Mouse (Mus musculus) heart, postnatal 0 days (tissue): Measurements from ENCODE around the gene Olfr313. TPM values are rescaled to one million over a fixed set of nuclear protein-coding genes. Genes with fewer than 3 reads are reported as not detected.

Source experiments
- ATAC-seq: fragments of 200-750 bp; cut with Nextera tagmentation; 2 replicates; pipeline ENCODE4 v1.8.0; 2017; ENCODE audit warnings: low read depth, moderate number of reproducible peaks, moderate library complexity; ENCODE audit not compliant: insufficient read depth
- DNase-seq: peaks from one replicate; pipeline ENCODE4 v3.0.0-alpha.2; 2016; ENCODE audit warnings: low spot score
- H3K27ac ChIP-seq: fragments of 300-500 bp; sonication (generic); 2 replicates; pipeline ENCODE4 v1.5.1; 2014; ENCODE audit warnings: low read depth, mild to moderate bottlenecking
- H3K27me3 ChIP-seq: fragments of 300-500 bp; sonication (generic); 2 replicates; pipeline ENCODE4 v1.6.1; 2014; ENCODE audit warnings: low read length, mixed read lengths; ENCODE audit not compliant: control insufficient read depth, insufficient read depth
- H3K36me3 ChIP-seq: fragments of 300-500 bp; sonication (generic); replicated peaks from 2 replicates; pipeline ENCODE4 v1.6.1; 2014; ENCODE audit warnings: low read length, mixed read lengths; ENCODE audit not compliant: control insufficient read depth, insufficient read depth
- H3K4me1 ChIP-seq: fragments of 300-500 bp; sonication (generic); 2 replicates; pipeline ENCODE4 v1.6.1; 2014; ENCODE audit warnings: antibody characterized with exemption; ENCODE audit not compliant: control insufficient read depth, insufficient read depth
- H3K4me2 ChIP-seq: fragments of 300-500 bp; sonication (generic); 2 replicates; pipeline ENCODE4 v1.6.1; 2014; ENCODE audit warnings: low read depth, mild to moderate bottlenecking, low read length, moderate library complexity
- H3K4me3 ChIP-seq: fragments of 300-500 bp; sonication (generic); 2 replicates; pipeline ENCODE4 v1.5.1; 2014; ENCODE audit warnings: low read depth, low read length
- H3K9ac ChIP-seq: fragments of 300-500 bp; sonication (generic); replicated peaks from 2 replicates; pipeline ENCODE4 v1.6.1; 2014; ENCODE audit warnings: low read depth, low read length, mixed read lengths
- H3K9me3 ChIP-seq: fragments of 300-500 bp; sonication (generic); replicated peaks from 2 replicates; pipeline ENCODE4 v1.6.1; 2016; ENCODE audit warnings: low read length; ENCODE audit not compliant: control insufficient read depth
- CTCF ChIP-seq: IDR thresholded peaks from 2 replicates; pipeline ENCODE4 v1.5.1; 2016; ENCODE audit warnings: antibody characterized with exemption, control low read depth, low read depth
- EP300 ChIP-seq: IDR thresholded peaks from 2 replicates; pipeline ENCODE4 v1.6.1; 2016; ENCODE audit warnings: antibody characterized with exemption, low read depth
- WGBS: fragments of 180-500 bp; shearing (Covaris S2); extraction: QIAGEN DNeasy Blood & Tissue Kit; methylation state at CpG from one replicate; pipeline ENCODE4 v1.1.7; 2014; 5-methylcytosine and 5-hydroxymethylcytosine counted together
- polyA plus RNA-seq: library from polyadenylated mRNA; unstranded; fragments of >200 nt; fragmentation: Nextera tagmentation; extraction: Ambion mirVana; gene quantifications from 2 replicates; pipeline ENCODE4 v1.2.1, GENCODE M21; 2015
- total RNA-seq: library from RNA; depleted of rRNA; stranded (reverse); fragments of >200 nt; gene quantifications from 2 replicates; pipeline ENCODE4 v1.2.3, GENCODE M21; 2014; ENCODE audit warnings: low replicate concordance; rRNA removed

Gene Olfr313
- total and polyA plus RNA-seq, 2 experiments from 2014 or later = 0.04 TPM; not detected in 1

DNA sequence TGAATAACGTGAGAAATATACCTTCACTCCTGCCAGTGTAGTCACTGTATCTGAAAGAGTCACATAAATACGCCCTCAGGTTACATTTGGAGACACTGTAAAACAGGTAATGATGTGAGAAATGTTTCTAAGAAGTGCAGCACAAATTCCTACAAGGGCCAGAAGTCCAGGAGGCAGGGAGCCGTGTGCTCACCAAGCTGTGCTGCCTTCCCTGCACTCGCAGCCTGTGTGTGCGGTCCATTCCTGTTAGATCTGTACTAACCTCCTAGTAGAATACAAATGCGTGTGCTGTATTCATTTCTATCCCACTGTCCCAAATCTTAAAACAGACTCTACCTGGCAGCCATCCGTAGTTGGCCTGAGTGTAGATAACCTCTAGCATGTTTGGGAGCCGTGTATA is 45.9 kb downstream of the Olfr313 start:
- ATAC-seq = no peak
- WGBS = 93% methylated on average over 8 of the region's 8 CpGs
- H3K36me3 ChIP-seq = peaks cover 50% of the 10 kb centered on the region

GRCm38 (mm10) chr11:58867039-58867953 is 52.5 kb downstream of the Olfr313 start, which contains the start of gene 2810021J22Rik:
2810021J22Rik (plus strand) TSS chr11:58867216.
- ATAC-seq (peak; percentile 78), DNase-seq (peak; percentile 42)
- WGBS = 3% methylated on average over 36 of the region's 37 CpGs
- Histone ChIP-seq H3K9ac (peak within 1 kb of the TSS; percentile 65), H3K27me3 (no peaks in the 10 kb centered on the region), H3K4me3 (peak within 1 kb of the TSS; percentile 73), H3K9me3 (no peaks in the 10 kb centered on the region), H3K4me1 (no peaks in the 10 kb centered on the region; the same call in 1 of the 2 replicates), H3K36me3 (no peaks in the 10 kb centered on the region; the same call in 1 of the 2 replicates), H3K27ac (peak within 1 kb of the TSS; percentile 65), H3K4me2 (peak within 1 kb of the TSS; percentile 77)
- TF ChIP-seq EP300 (no peak), CTCF (no peak)

More for the DNA sequence above, 45.9 kb downstream of the Olfr313 start:
- Histone ChIP-seq H3K9ac (no peak overlapping the region), H3K4me3 (no peak overlapping the region), H3K27me3 (no peaks in the 10 kb centered on the region), H3K4me2 (no peak overlapping the region), H3K27ac (no peak overlapping the region), H3K4me1 (no peaks in the 10 kb centered on the region), H3K9me3 (peaks cover 47% of the 10 kb centered on the region)
- TF ChIP-seq CTCF = no peak
- no peak for TF ChIP-seq EP300
- no peak for DNase-seq

DNA sequence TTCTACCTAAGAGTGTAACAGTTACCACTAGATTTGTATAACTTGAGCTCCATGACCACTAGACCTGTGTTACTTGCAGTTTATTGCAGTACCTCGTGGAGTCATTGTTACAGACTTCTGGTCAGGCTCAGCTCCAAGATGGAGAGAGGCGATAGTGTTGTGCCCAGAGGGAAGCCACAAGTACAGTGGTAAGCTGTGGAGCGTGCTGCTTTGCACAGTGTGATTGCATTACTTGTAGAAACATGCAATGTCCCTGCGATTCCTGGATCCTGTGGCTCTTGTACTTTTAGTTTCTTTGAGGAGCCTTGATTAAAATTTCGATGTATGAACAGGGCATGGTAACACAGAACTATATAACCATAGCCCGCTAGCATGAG is 53.1 kb downstream of the Olfr313 start:
- TF ChIP-seq CTCF (no peak), EP300 (no peak)
- Histone ChIP-seq H3K27me3 (no peaks in the 10 kb centered on the region), H3K36me3 (no peaks in the 10 kb centered on the region; the same call in 1 of the 2 replicates), H3K4me2 (peak overlapping the region; percentile 77), H3K9me3 (no peaks in the 10 kb centered on the region), H3K9ac (peak overlapping the region; percentile 65; the same call in 1 of the 2 replicates), H3K4me3 (no peak overlapping the region), H3K4me1 (no peaks in the 10 kb centered on the region; the same call in 1 of the 2 replicates), H3K27ac (no peak overlapping the region)
- 81% methylated on average over 6 of the region's 6 CpGs for WGBS
- ATAC-seq = no peak
- DNase-seq = no peak

Other genes starting within 250 kb of the Olfr313 start
- gene Olfr224, start 244.4 kb upstream of the Olfr313 start, total RNA-seq = not detected in 2 replicates
- gene Olfr224, start 244.4 kb upstream of the Olfr313 start, polyA plus RNA-seq = not detected in 2 replicates
- not detected in 2 replicates for gene Olfr325, start 237.3 kb upstream of the Olfr313 start, total RNA-seq
- gene Olfr325, start 237.3 kb upstream of the Olfr313 start, polyA plus RNA-seq = not detected in 2 replicates
- gene Olfr324, start 219.9 kb upstream of the Olfr313 start, total RNA-seq = not detected in 2 replicates
- gene Olfr324, start 219.9 kb upstream of the Olfr313 start, polyA plus RNA-seq = not detected in 2 replicates
- gene 2210407C18Rik, start 198.9 kb upstream of the Olfr313 start, total RNA-seq = not detected in 2 replicates
- not detected in 2 replicates for gene 2210407C18Rik, start 198.9 kb upstream of the Olfr313 start, polyA plus RNA-seq
- gene Olfr323, start 184.5 kb upstream of the Olfr313 start, total RNA-seq = not detected in 2 replicates
- not detected in 2 replicates for gene Olfr323, start 184.5 kb upstream of the Olfr313 start, polyA plus RNA-seq
- not detected in 2 replicates for gene Trim58, start 174.5 kb upstream of the Olfr313 start, total RNA-seq
- 0.05 TPM in 1 of 2 replicates, not detected in the other for gene Trim58, start 174.5 kb upstream of the Olfr313 start, polyA plus RNA-seq
- gene Olfr322, start 156.2 kb upstream of the Olfr313 start, total RNA-seq = not detected in 2 replicates
- not detected in 2 replicates for gene Olfr322, start 156.2 kb upstream of the Olfr313 start, polyA plus RNA-seq
- not detected in 2 replicates for gene Olfr320, start 133.9 kb upstream of the Olfr313 start, total RNA-seq
- gene Olfr320, start 133.9 kb upstream of the Olfr313 start, polyA plus RNA-seq = not detected in 2 replicates
- not detected in 2 replicates for gene Olfr319, start 115.8 kb upstream of the Olfr313 start, total RNA-seq
- gene Olfr319, start 115.8 kb upstream of the Olfr313 start, polyA plus RNA-seq = not detected in 2 replicates
- gene Olfr318, start 91.0 kb upstream of the Olfr313 start, total RNA-seq = not detected in 2 replicates
- gene Olfr318, start 91.0 kb upstream of the Olfr313 start, polyA plus RNA-seq = not detected in 2 replicates
- gene Olfr317, start 75.8 kb upstream of the Olfr313 start, total RNA-seq = not detected in 2 replicates
- not detected in 2 replicates for gene Olfr317, start 75.8 kb upstream of the Olfr313 start, polyA plus RNA-seq
- gene Olfr316, start 62.3 kb upstream of the Olfr313 start, total RNA-seq = not detected in 2 replicates
- not detected in 2 replicates for gene Olfr316, start 62.3 kb upstream of the Olfr313 start, polyA plus RNA-seq
- gene Olfr315, start 41.8 kb upstream of the Olfr313 start, total RNA-seq = not detected in 2 replicates
- gene Olfr315, start 41.8 kb upstream of the Olfr313 start, polyA plus RNA-seq = not detected in 2 replicates
- not detected in 2 replicates for gene Olfr314, start 32.0 kb upstream of the Olfr313 start, total RNA-seq
- not detected in 2 replicates for gene Olfr314, start 32.0 kb upstream of the Olfr313 start, polyA plus RNA-seq
- not detected in 2 replicates for gene Fam183b, start 13.0 kb upstream of the Olfr313 start, total RNA-seq
- gene Fam183b, start 13.0 kb upstream of the Olfr313 start, polyA plus RNA-seq = 0.87 and 1.9 TPM in 2 replicates
- gene Olfr312, start 14.2 kb downstream of the Olfr313 start, total RNA-seq = 0.35 TPM in 1 of 2 replicates, not detected in the other
- gene Olfr312, start 14.2 kb downstream of the Olfr313 start, polyA plus RNA-seq = 0.05 TPM in 1 of 2 replicates, not detected in the other
- not detected in 2 replicates for gene Olfr311, start 24.3 kb downstream of the Olfr313 start, total RNA-seq
- 0.07 TPM in 1 of 2 replicates, not detected in the other for gene Olfr311, start 24.3 kb downstream of the Olfr313 start, polyA plus RNA-seq
- 2.5 and 2.7 TPM in 2 replicates for gene Gm12258, start 32.2 kb downstream of the Olfr313 start, total RNA-seq
- 2.1 and 2.7 TPM in 2 replicates for gene Gm12258, start 32.2 kb downstream of the Olfr313 start, polyA plus RNA-seq
- 1.4 and 1.5 TPM in 2 replicates for gene 2810021J22Rik, start 52.2 kb downstream of the Olfr313 start, total RNA-seq
- 2.2 and 3.4 TPM in 2 replicates for gene 2810021J22Rik, start 52.2 kb downstream of the Olfr313 start, polyA plus RNA-seq
- gene Zfp39, start 89.2 kb downstream of the Olfr313 start, total RNA-seq = 4.1 and 6.6 TPM in 2 replicates
- gene Zfp39, start 89.2 kb downstream of the Olfr313 start, polyA plus RNA-seq = 2.2 TPM in 2 replicates
- not detected in 2 replicates for gene Btnl10, start 102.9 kb downstream of the Olfr313 start, total RNA-seq
- gene Btnl10, start 102.9 kb downstream of the Olfr313 start, polyA plus RNA-seq = 0.07 TPM in 1 of 2 replicates, not detected in the other
- 301 and 362 TPM in 2 replicates for gene Rnf187, start 123.9 kb downstream of the Olfr313 start, total RNA-seq
- 145 and 147 TPM in 2 replicates for gene Rnf187, start 123.9 kb downstream of the Olfr313 start, polyA plus RNA-seq
- gene Hist3h2ba, start 133.9 kb downstream of the Olfr313 start, total RNA-seq = 26.3 and 44.3 TPM in 2 replicates
- 7.0 and 8.2 TPM in 2 replicates for gene Hist3h2ba, start 133.9 kb downstream of the Olfr313 start, polyA plus RNA-seq
- 90.4 and 94.8 TPM in 2 replicates for gene Hist3h2a, start 139.7 kb downstream of the Olfr313 start, total RNA-seq
- gene Hist3h2a, start 139.7 kb downstream of the Olfr313 start, polyA plus RNA-seq = 43.1 and 63.4 TPM in 2 replicates
- 0.62 TPM in 1 of 2 replicates, not detected in the other for gene Trim17, start 139.7 kb downstream of the Olfr313 start, total RNA-seq
- gene Trim17, start 139.7 kb downstream of the Olfr313 start, polyA plus RNA-seq = 0.26 and 0.33 TPM in 2 replicates
- 36.8 and 37.4 TPM in 2 replicates for gene Trim11, start 163.1 kb downstream of the Olfr313 start, total RNA-seq
- gene Trim11, start 163.1 kb downstream of the Olfr313 start, polyA plus RNA-seq = 26.0 and 26.5 TPM in 2 replicates